Comparison of ENCODE assay signal across 9 mouse cellular contexts in genomic region chr5:108262722-108263121, GRCm38 (mm10). TPM values are rescaled to one million over a fixed set of nuclear protein-coding genes. Genes with fewer than 3 reads are reported as not detected.
DNase-seq lines count a peak whose midpoint lies in the region; ATAC-seq and TF ChIP-seq lines count a peak whose summit lies in the region.
"Had no signal": no experiment of that assay in that cellular context is flagged by ENCODE, and none has a peak within 500 bp of the region (broad histone marks: within the 10 kb centered on the region; RNA-seq: fewer than 3 reads in every experiment).

No protein-coding gene starts in this region.

- no peak overlapping the region for H3K4me2 ChIP-seq in kidney, embryonic 14.5 days (replicated peaks; ENCODE audit: low read depth, low read length)
- no peak overlapping the region for H3K4me2 ChIP-seq in liver, embryonic 11.5 days

- intact Hi-C loops in gastrocnemius, adult 2 months (cut with DNase I), result no loop called here

- no peak for TF ChIP-seq POLR2A in MEL (IDR thresholded peaks at IDR 0.05; ENCODE audit: control insufficient read depth in 1 of 2, insufficient read depth in 1 of 2, low read depth in 1 of 2, low read length in 2 of 2, poor library complexity in 1 of 2)

- H3K4me3 ChIP-seq in gastrocnemius, adult 2 months, result peak overlapping the region; percentile 40
- H3K4me3 ChIP-seq in MEL (ENCODE audit: control insufficient read depth in 1 of 2, insufficient read depth in 1 of 2, low read depth in 2 of 2, low read length in 2 of 2), result peak overlapping the region; percentile 41 to 48
- no peak overlapping the region for H3K4me3 ChIP-seq in kidney, embryonic 14.5 days (ENCODE audit: low read length)
- no peak overlapping the region for H3K4me3 ChIP-seq in liver, embryonic 11.5 days (ENCODE audit: low read depth, low read length)

- ATAC-seq in kidney, embryonic 14.5 days (ENCODE audit: low FRiP score, low TSS enrichment), result peak; percentile 75; the same call in 1 of the 2 replicates
- peak; percentile 88 for ATAC-seq in liver, embryonic 11.5 days (replicated peaks; ENCODE audit: low FRiP score)

- no peak for TF ChIP-seq RAD21 in MEL (IDR thresholded peaks at IDR 0.05; ENCODE audit: low read depth, low read length)

- H3K36me3 ChIP-seq in MEL (ENCODE audit: control insufficient read depth in 1 of 2, insufficient read depth in 2 of 2, low read length in 2 of 2), result peaks cover 0 to 13% of the 10 kb centered on the region in 2 experiments; a peak in 2 of 4 replicates
- no peaks in the 10 kb centered on the region for H3K36me3 ChIP-seq in kidney, embryonic 14.5 days (ENCODE audit: control insufficient read depth, insufficient read depth, low read length)
- H3K36me3 ChIP-seq in liver, embryonic 11.5 days (ENCODE audit: control insufficient read depth, insufficient read depth, low read length), result no peaks in the 10 kb centered on the region

- no peaks in the 10 kb centered on the region for H3K9me3 ChIP-seq in MEL (replicated peaks; ENCODE audit: insufficient read depth, low read length)
- no peaks in the 10 kb centered on the region for H3K9me3 ChIP-seq in kidney, embryonic 14.5 days (ENCODE audit: control insufficient read depth, low read length)
- H3K9me3 ChIP-seq in liver, embryonic 11.5 days (ENCODE audit: control insufficient read depth, low read length), result no peaks in the 10 kb centered on the region

- no peak for TF ChIP-seq CTCF in gastrocnemius, adult 2 months (IDR thresholded peaks at IDR 0.05)
- TF ChIP-seq CTCF in MEL (IDR thresholded peaks at IDR 0.05 in 2 of 3, conservative IDR thresholded peaks at IDR 0.05 in 1 of 3; ENCODE audit: control insufficient read depth in 1 of 3, insufficient read depth in 1 of 3, low read depth in 2 of 3, low read length in 3 of 3, poor library complexity in 1 of 3, severe bottlenecking in 1 of 3), result no peak

- H3K4me1 ChIP-seq in MEL (ENCODE audit: control insufficient read depth in 1 of 2, insufficient read depth in 2 of 2, low read length in 2 of 2), result peaks cover 4 to 13% of the 10 kb centered on the region in 2 experiments
- H3K4me1 ChIP-seq in kidney, embryonic 14.5 days (ENCODE audit: control insufficient read depth, insufficient read depth, low read length), result no peaks in the 10 kb centered on the region
- peaks cover 22% of the 10 kb centered on the region for H3K4me1 ChIP-seq in liver, embryonic 11.5 days (replicated peaks; ENCODE audit: control insufficient read depth, insufficient read depth, low read length)

- TF ChIP-seq EP300 in MEL (IDR thresholded peaks at IDR 0.05; ENCODE audit: low read depth in 1 of 2, low read length in 2 of 2), result peak; percentile 63 to 72; a peak in 3 of 4 replicates

- H3K27ac ChIP-seq in gastrocnemius, adult 2 months, result 0 out of 2 replicates have a peak overlapping the region, but pooled peaks have one; percentile 21
- peak overlapping the region; percentile 32 for H3K27ac ChIP-seq in MEL (ENCODE audit: control insufficient read depth, low read depth, low read length)
- no peak overlapping the region for H3K27ac ChIP-seq in kidney, embryonic 14.5 days (ENCODE audit: low read depth, low read length)
- no peak overlapping the region for H3K27ac ChIP-seq in liver, embryonic 11.5 days (ENCODE audit: low read depth, low read length)

- peak overlapping the region; percentile 32 for H3K9ac ChIP-seq in MEL (ENCODE audit: control insufficient read depth, low read depth, low read length, poor library complexity, severe bottlenecking)
- H3K9ac ChIP-seq in kidney, embryonic 14.5 days (ENCODE audit: low read depth, low read length), result no peak overlapping the region
- H3K9ac ChIP-seq in liver, embryonic 11.5 days (ENCODE audit: low read depth, low read length), result peak overlapping the region; percentile 40

- DNase-seq in gastrocnemius, adult 2 months, result peak; percentile 35
- no peak for DNase-seq in gastrocnemius, adult 18-20 months (ENCODE audit: low spot score)
- peak; percentile 90 for DNase-seq in MEL (ENCODE audit: low read depth, low spot score)
- DNase-seq in cerebellum, postnatal 25 days, result peak; percentile 35 to 48
- DNase-seq in liver, embryonic 11.5 days (ENCODE audit: low spot score), result no peak
- peak; percentile 9 for DNase-seq in yolk sac, embryonic 10.5 days (ENCODE audit: low spot score)
- DNase-seq in T-cell, adult 2 months (ENCODE audit: low spot score), result no peak

- 25% methylated on average over 4 of the region's 4 CpGs for WGBS in kidney, embryonic 14.5 days
- 40% methylated on average over 4 of the region's 4 CpGs for WGBS in liver, embryonic 11.5 days

- H3K27me3 ChIP-seq in MEL (ENCODE audit: control insufficient read depth in 1 of 2, insufficient read depth in 2 of 2, low read length in 2 of 2), result no peaks in the 10 kb centered on the region
- H3K27me3 ChIP-seq in kidney, embryonic 14.5 days (ENCODE audit: control insufficient read depth, insufficient read depth, low read length), result no peaks in the 10 kb centered on the region
- H3K27me3 ChIP-seq in liver, embryonic 11.5 days (replicated peaks; ENCODE audit: control insufficient read depth, insufficient read depth, low read length), result no peaks in the 10 kb centered on the region
- H3K27me3 ChIP-seq: CH12.LX had no signal

- H3K79me2 ChIP-seq in MEL (ENCODE audit: control insufficient read depth, insufficient read depth, low read length, poor library complexity), result no peaks in the 10 kb centered on the region

TF ChIP-seq in MEL, 35 proteins besides CTCF, POLR2A, EP300 and RAD21:
- TF ChIP-seq USF2 (IDR thresholded peaks at IDR 0.05; ENCODE audit: borderline replicate concordance in 1 of 2, insufficient read depth in 1 of 2, low read depth in 1 of 2, low read length in 2 of 2), result no peak
- peak; percentile 51; the same call in 1 of the 2 replicates for TF ChIP-seq ETS1 (IDR thresholded peaks at IDR 0.05; ENCODE audit: low read depth, low read length)
- no peak for TF ChIP-seq E2F4 (IDR thresholded peaks at IDR 0.05; ENCODE audit: borderline replicate concordance, low read depth, low read length)
- no peak for TF ChIP-seq KAT2A (conservative IDR thresholded peaks at IDR 0.05; ENCODE audit: low read depth, low read length)
- TF ChIP-seq MAZ (IDR thresholded peaks at IDR 0.05; ENCODE audit: low read depth, low read length), result peak; percentile 45; the same call in 1 of the 2 replicates
- peak; percentile 32; the same call in 1 of the 2 replicates for TF ChIP-seq ZC3H11A (IDR thresholded peaks at IDR 0.05; ENCODE audit: low read depth, low read length)
- peak; percentile 57 for TF ChIP-seq TBP (IDR thresholded peaks at IDR 0.05; ENCODE audit: low read depth, low read length)
- 0 out of 2 replicates have a peak, but pooled peaks have one; percentile 42 for TF ChIP-seq ELF1 (IDR thresholded peaks at IDR 0.05; ENCODE audit: low read depth, low read length)
- peak; percentile 85 for TF ChIP-seq TAL1 (IDR thresholded peaks at IDR 0.05; ENCODE audit: low read length)
- TF ChIP-seq MXI1 (IDR thresholded peaks at IDR 0.05; ENCODE audit: low read depth, low read length), result peak; percentile 64; the same call in 1 of the 2 replicates
- peak; percentile 57; the same call in 1 of the 2 replicates for TF ChIP-seq SIN3A (IDR thresholded peaks at IDR 0.05; ENCODE audit: low read length)
- TF ChIP-seq MAX (IDR thresholded peaks at IDR 0.05; ENCODE audit: low read length), result no peak
- TF ChIP-seq SMC3 (IDR thresholded peaks at IDR 0.05; ENCODE audit: low read depth, low read length), result 0 out of 2 replicates have a peak, but pooled peaks have one; percentile 18
- peak; percentile 80 for TF ChIP-seq TCF12 (IDR thresholded peaks at IDR 0.05; ENCODE audit: low read depth, low read length)
- TF ChIP-seq GATA1 (IDR thresholded peaks at IDR 0.05; ENCODE audit: low read depth, low read length), result peak; percentile 51
- TF ChIP-seq RCOR1 (IDR thresholded peaks at IDR 0.05; ENCODE audit: low read depth, low read length), result peak; percentile 62
- TF ChIP-seq UBTF (IDR thresholded peaks at IDR 0.05; ENCODE audit: borderline replicate concordance, insufficient read depth, low read depth, low read length), result no peak

RNA-seq across cellular contexts. Expression of gene Dr1, which starts 6.0 kb away (rescaled TPM):
- 10 to 100 TPM; 15.3 to 18.2 TPM for total RNA-seq in gastrocnemius, adult 2 months (2021)
- total RNA-seq in gastrocnemius, adult 18-20 months (2021), result 10 to 100 TPM; 16.3 to 17.4 TPM
- 32.5 and 36.3 TPM in 2 replicates for total RNA-seq in MEL (2012; rRNA removed)
- polyA plus RNA-seq in MEL (2012; ENCODE audit: insufficient read depth in 1 of 2, insufficient read length in 2 of 2, low read depth in 1 of 2, low replicate concordance in 2 of 2, missing spikeins in 1 of 2), result 10 to 100 TPM in 1 of 2 experiments, not detected in 1; 47.2 TPM
- 37.2 and 49.9 TPM in 2 replicates for polyA plus RNA-seq in kidney, embryonic 14.5 days (2014; fragmentation: Nextera tagmentation; extraction: Ambion mirVana)
- 57.0 and 60.2 TPM in 2 replicates for polyA plus RNA-seq in liver, embryonic 11.5 days (2014; fragmentation: Nextera tagmentation; extraction: Ambion mirVana)

RNA-seq across cellular contexts. Expression of gene Pigg, which starts 49.7 kb away (rescaled TPM):
- total RNA-seq in gastrocnemius, adult 2 months (2021), result 1 to 10 TPM; 3.4 to 5.0 TPM
- total RNA-seq in gastrocnemius, adult 18-20 months (2021), result 1 to 10 TPM; 4.2 to 4.5 TPM
- total RNA-seq in MEL (2012; rRNA removed), result 8.9 and 11.2 TPM in 2 replicates
- 1 to 10 TPM in 1 of 2 experiments, not detected in 1; 6.7 TPM for polyA plus RNA-seq in MEL (2012; ENCODE audit: insufficient read depth in 1 of 2, insufficient read length in 2 of 2, low read depth in 1 of 2, low replicate concordance in 2 of 2, missing spikeins in 1 of 2)
- polyA plus RNA-seq in kidney, embryonic 14.5 days (2014; fragmentation: Nextera tagmentation; extraction: Ambion mirVana), result 2.5 and 3.1 TPM in 2 replicates
- 3.9 and 4.6 TPM in 2 replicates for polyA plus RNA-seq in liver, embryonic 11.5 days (2014; fragmentation: Nextera tagmentation; extraction: Ambion mirVana)

Comparison
In these comparisons a context has a peak if more than half of its experiments do, and no peak if none do; other contexts are left out.
1. DNase-seq: peak in gastrocnemius, adult 2 months (single experiment), MEL (single experiment), cerebellum, postnatal 25 days (2 of 2) and yolk sac, embryonic 10.5 days (single experiment); none in gastrocnemius, adult 18-20 months (single experiment), liver, embryonic 11.5 days (single experiment) and T-cell, adult 2 months (single experiment).
2. H3K27ac ChIP-seq: peak in gastrocnemius, adult 2 months (single experiment) and MEL (single experiment); none in kidney, embryonic 14.5 days (single experiment) and liver, embryonic 11.5 days (single experiment).
3. H3K4me3 ChIP-seq: peak in gastrocnemius, adult 2 months (single experiment) and MEL (2 of 2); none in kidney, embryonic 14.5 days (single experiment) and liver, embryonic 11.5 days (single experiment).